Mouse (Mus musculus) ES-Bruce4 (cell line): ENCODE results near the gene 1700025C18Rik.

Experiments
- CTCF ChIP-seq: IDR thresholded peaks from one replicate; pipeline ENCODE4 v1.8.1; 2011; ENCODE audit warnings: low read depth, low read length
- EP300 ChIP-seq: IDR thresholded peaks from 2 replicates; pipeline ENCODE4 v1.6.1; 2011; ENCODE audit warnings: low read depth, low read length; ENCODE audit not compliant: insufficient read depth
- POLR2A ChIP-seq: IDR thresholded peaks from one replicate; pipeline ENCODE4 v1.8.1; 2011; ENCODE audit warnings: low read length; ENCODE audit not compliant: insufficient read depth

GRCm38 (mm10) chr2:165070096-165070816, 20.3 kb downstream of the 1700025C18Rik start:
- TF ChIP-seq POLR2A (no peak), CTCF (peak; percentile 82), EP300 (no peak)
